Mouse (Mus musculus) C2C12 (cell line): ENCODE measurements at regions not wholly inside any gene's neighbourhood (a gene's known extent, or its start where the extent isn't known, plus 50 kb on each side); places are given as distances from the start of the nearest gene placed in this dataset.

Experiments
- CTCF ChIP-seq: IDR thresholded peaks from one replicate; pipeline ENCODE4 v1.5.1; 2011; ENCODE audit not compliant: control insufficient read depth, insufficient read depth, insufficient read length
- MAX ChIP-seq: IDR thresholded peaks from one replicate; pipeline ENCODE4 v1.6.1; 2011; ENCODE audit warnings: mild to moderate bottlenecking, control low read depth
- MYOG ChIP-seq: IDR thresholded peaks from one replicate; pipeline ENCODE4 v1.6.1; 2011; ENCODE audit not compliant: control insufficient read depth, insufficient read length; ENCODE audit errors: extremely low read depth

DNA sequence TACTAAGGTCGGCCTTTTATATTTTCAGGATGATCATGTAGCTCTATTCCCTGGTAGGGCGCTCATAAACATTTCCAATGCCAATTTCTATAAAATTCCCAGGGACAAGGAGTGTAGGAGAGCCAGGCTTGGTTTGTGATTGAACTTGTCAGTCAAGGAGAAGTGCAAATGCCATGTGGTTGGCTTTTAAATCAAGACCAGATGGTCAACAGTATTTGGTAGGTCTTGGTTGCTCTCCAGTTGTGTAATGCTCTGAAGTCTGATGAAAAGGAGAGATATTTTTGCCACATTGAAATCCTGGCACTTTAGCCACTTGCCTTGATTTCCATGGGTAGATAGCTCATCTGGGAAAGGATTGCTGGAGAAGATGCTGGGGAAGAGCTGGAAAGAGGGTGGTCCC lies 263.4 kb upstream of the Jag1 start:
- TF ChIP-seq CTCF (no peak), MAX (no peak), MYOG (no peak)
